Mouse (Mus musculus): Measurements from ENCODE around the gene Smg1. TPM values are rescaled to one million over a fixed set of nuclear protein-coding genes. Genes with fewer than 3 reads are reported as not detected.

The Smg1 gene
- 21.8 and 31.7 TPM in 2 replicates for polyA plus RNA-seq (2012)

DNA sequence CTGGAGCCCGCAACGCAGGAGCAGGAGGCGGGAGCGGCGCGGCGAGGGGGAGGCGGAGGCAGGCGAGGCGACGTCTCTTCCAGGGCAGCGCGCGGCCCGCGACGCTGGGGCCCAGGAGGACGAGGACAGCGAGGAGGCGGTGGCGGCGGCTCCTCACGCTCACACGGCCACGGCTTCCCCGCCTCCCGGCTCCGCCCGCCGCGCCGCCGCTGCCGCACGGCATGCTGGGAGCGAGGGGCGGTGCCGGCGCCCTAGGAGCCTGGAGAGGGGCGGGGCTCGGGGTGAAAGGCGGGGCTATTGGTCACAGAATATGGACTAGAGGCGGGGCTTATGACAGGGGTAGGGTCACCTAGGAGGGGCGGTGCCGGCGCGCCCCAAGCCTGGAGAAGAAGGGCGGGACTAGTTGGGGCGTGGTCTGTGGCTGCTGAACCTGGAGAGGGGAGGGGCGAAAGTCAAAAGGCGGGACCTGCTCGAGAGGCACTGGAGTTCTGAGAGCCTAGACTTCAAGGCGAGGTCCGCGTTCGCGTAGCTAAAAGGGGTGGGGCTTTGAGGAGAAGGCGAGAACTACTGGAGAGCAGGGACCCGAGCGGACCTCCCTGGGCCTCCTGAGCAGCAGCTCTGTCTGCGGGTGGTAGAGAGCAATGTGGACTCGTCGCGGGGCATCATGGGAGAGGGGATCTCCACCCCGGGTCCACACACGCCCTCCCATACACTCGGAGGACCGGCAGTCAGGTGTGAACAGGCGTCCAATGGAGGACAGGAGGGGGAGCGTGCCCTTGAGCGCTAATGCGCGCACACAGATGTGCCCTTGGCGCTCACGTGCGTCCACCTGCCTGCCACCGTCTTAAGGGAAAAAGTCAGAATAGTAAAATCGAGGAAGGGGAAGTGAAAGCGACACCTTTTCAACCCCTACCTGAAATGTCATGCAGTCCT, at the start of gene Smg1:
TSS of gene Smg1 (minus strand) at position 218 of the 933 bp plus-strand sequence.
- no peak for TF ChIP-seq GATA1 (IDR thresholded peaks at IDR 0.05; ENCODE audit: low read length)

DNA sequence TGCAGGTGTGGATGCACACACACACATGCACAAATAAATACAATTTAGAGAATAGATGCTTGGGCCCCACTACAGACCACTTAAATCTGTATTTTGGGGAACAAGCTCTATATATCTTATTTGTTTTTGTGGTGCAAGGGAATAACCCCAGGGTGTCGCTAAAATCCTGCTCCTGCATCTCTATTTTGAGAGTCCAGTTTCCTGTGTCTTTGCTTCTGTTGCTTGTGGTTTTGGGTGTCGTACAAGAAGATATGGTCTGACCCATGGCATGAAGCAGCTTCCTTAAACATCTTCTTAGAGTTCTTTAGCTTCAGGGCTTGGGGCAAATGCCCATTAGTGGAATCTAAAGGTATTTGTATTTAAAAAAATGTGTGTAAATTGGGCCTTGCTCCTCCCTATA, 39.7 kb upstream of the Smg1 start:
- no peak for TF ChIP-seq GATA1 (IDR thresholded peaks at IDR 0.05; ENCODE audit: low read length)

- no peak for TF ChIP-seq GATA1 (IDR thresholded peaks at IDR 0.05; ENCODE audit: low read length)
These were observed 39.1 kb upstream of the Smg1 start for GRCm38 (mm10) chr7:118282543-118282942.

DNA sequence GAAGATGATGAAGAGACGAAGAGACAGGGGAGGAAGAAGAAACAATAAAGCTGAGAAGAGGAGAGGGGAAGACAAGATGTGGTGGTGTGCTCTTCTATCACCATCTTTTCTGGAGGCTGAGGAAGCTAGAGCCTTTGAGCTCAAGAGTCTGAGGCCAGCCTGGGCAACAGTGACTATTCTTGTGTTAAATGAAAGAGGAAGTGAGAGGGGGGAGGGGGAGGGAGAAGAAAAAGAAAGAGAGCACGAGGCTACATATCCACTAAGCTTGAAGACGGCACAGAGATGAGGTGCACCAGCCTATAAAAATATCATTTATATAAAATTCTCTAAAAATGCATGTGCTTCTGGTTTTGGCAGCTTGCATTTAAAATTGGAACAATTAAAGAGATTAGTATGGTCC, 36.1 kb upstream of the Smg1 start:
- TF ChIP-seq GATA1 (IDR thresholded peaks at IDR 0.05; ENCODE audit: low read length) = no peak

- no peak for TF ChIP-seq GATA1 (IDR thresholded peaks at IDR 0.05; ENCODE audit: low read length)
These were observed 34.0 kb upstream of the Smg1 start for GRCm38 (mm10) chr7:118277335-118277910.

- no peak for TF ChIP-seq GATA1 (IDR thresholded peaks at IDR 0.05; ENCODE audit: low read length)
These were observed 33.3 kb upstream of the Smg1 start for GRCm38 (mm10) chr7:118276684-118277334.

DNA sequence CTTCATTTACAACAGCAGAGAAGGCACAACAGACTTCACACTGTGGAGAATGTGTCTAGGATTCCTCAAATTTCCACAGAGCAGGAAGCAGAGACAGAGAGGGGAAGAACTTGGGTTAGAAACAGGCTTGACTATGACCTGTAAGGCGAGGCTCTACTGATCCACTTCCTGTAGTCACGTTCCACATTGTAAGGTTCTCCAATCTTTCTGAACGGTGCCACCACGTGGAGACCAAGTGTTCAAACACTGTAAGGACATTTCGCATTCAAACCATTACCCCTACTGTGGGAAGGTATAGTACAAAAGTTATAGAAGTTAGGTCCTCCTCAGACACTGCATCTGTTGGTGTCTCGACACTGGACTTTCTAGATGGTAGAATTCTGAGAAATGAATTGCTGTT, 31.8 kb upstream of the Smg1 start:
- TF ChIP-seq GATA1 (IDR thresholded peaks at IDR 0.05; ENCODE audit: low read length) = no peak

GRCm38 (mm10) chr7:118274851-118275250, 31.4 kb upstream of the Smg1 start:
- TF ChIP-seq GATA1 (IDR thresholded peaks at IDR 0.05; ENCODE audit: low read length) = no peak

DNA sequence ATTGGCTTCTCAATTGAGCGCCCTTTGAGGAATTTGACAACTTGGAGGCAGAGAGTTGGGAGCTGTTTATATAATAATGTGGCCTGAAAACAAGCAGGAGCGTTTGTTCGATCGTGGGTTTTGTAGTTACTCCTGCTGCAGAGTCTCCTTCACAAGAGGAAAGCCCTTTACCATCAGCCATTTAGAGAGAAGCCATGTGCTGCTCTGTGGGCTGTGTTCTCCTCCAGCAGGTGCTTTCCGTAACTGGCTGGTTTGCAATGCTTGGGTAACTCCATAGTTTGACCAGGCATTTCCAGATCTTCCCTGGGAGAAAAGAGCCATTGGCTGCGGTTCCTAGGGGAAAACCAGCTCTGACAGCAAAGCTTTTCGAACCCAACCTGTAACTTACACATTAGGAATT, 30.7 kb upstream of the Smg1 start:
- TF ChIP-seq GATA1 (IDR thresholded peaks at IDR 0.05; ENCODE audit: low read length) = no peak

- no peak for TF ChIP-seq GATA1 (IDR thresholded peaks at IDR 0.05; ENCODE audit: low read length)
These were observed 22.6 kb upstream of the Smg1 start for GRCm38 (mm10) chr7:118266099-118266498.

- no peak for TF ChIP-seq GATA1 (IDR thresholded peaks at IDR 0.05; ENCODE audit: low read length)
These were observed 20.1 kb upstream of the Smg1 start for GRCm38 (mm10) chr7:118263606-118264005.

DNA sequence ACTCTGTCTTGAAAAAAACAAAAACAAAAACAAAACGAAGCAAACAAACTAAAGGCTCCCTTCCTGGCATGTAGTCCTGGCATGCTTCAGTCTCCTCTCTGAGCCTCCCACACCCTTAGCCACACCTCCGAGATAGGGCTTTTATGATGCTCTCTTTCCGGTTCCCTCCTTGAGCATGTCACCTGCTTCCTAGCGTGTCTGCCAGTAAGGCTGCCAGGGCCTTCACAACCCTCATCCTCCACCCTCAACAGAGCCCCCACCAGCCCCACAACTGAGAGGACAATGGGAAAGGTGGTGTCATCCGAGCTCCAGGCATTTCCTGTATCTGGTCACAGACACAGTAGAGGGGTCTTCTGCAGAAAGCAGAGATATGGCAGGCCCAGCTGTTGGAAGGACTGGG, 18.9 kb upstream of the Smg1 start:
- TF ChIP-seq GATA1 (IDR thresholded peaks at IDR 0.05; ENCODE audit: low read length) = no peak

GRCm38 (mm10) chr7:118259676-118260305, 16.3 kb upstream of the Smg1 start:
- TF ChIP-seq GATA1 (IDR thresholded peaks at IDR 0.05; ENCODE audit: low read length) = no peak

DNA sequence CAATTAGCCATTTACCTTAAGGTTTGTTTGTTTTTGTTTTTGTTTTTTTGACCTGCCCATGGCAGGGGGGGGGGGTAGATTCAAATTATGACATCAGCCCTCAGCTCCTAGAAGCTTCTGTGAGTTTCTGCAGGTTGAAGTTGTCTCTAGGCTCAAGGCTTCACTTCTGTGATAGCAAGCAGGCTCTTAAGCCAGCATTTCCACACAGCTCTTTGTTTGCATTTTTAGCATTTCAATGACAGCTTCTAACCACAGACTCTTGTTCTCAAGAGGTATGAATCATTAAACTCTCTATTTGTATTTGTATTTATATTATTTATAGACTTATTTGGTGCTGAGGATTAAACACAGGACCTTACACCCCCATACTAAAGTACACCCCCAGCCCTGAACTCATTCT, 15.0 kb upstream of the Smg1 start:
- TF ChIP-seq GATA1 (IDR thresholded peaks at IDR 0.05; ENCODE audit: low read length) = no peak

- TF ChIP-seq GATA1 (IDR thresholded peaks at IDR 0.05; ENCODE audit: low read length) = no peak
These were observed 13.3 kb upstream of the Smg1 start for GRCm38 (mm10) chr7:118256740-118257139.

GRCm38 (mm10) chr7:118254460-118254859, 11.0 kb upstream of the Smg1 start:
- no peak for TF ChIP-seq GATA1 (IDR thresholded peaks at IDR 0.05; ENCODE audit: low read length)

Measured in G1E-ER4 (cell line).